Mouse (Mus musculus) C2C12 (cell line): ENCODE results near the gene Rrm2. TPM values are rescaled to one million over a fixed set of nuclear protein-coding genes. Genes with fewer than 3 reads are reported as not detected.
"Not testable (repeated sequence)": the region's sequence is repeated elsewhere in the genome, so short reads cannot be mapped to it uniquely, and the experiment has no call there.

Experiments used
- H3K27me3 ChIP-seq: one replicate; pipeline ENCODE4 v1.6.1; 2011; ENCODE audit not compliant: control insufficient read depth, insufficient read depth, insufficient read length
- H3K36me3 ChIP-seq: one replicate; pipeline ENCODE4 v1.6.1; 2011; ENCODE audit not compliant: control insufficient read depth, insufficient read depth
- H3K4me3 ChIP-seq: one replicate; pipeline ENCODE4 v1.5.1; 2011; ENCODE audit warnings: mild to moderate bottlenecking, control low read depth; ENCODE audit not compliant: poor library complexity, insufficient read depth, severe bottlenecking
- H3K79me2 ChIP-seq: one replicate; pipeline ENCODE4 v1.6.1; 2011; ENCODE audit not compliant: control insufficient read depth, insufficient read depth
- H3K79me3 ChIP-seq: one replicate; pipeline ENCODE4 v1.6.1; 2011; ENCODE audit warnings: low read depth, control low read depth
- H3ac ChIP-seq: one replicate; pipeline ENCODE3; 2011; ENCODE audit warnings: low read depth; ENCODE audit not compliant: control insufficient read depth, insufficient read length
- CEBPB ChIP-seq: IDR thresholded peaks from one replicate; pipeline ENCODE4 v1.6.1; 2011; ENCODE audit warnings: low read depth, mild to moderate bottlenecking, control low read depth, moderate library complexity
- CTCF ChIP-seq: IDR thresholded peaks from one replicate; pipeline ENCODE4 v1.5.1; 2011; ENCODE audit not compliant: control insufficient read depth, insufficient read depth, insufficient read length
- FOSL1 ChIP-seq: IDR thresholded peaks from one replicate; pipeline ENCODE4 v1.8.0; 2011; ENCODE audit warnings: mild to moderate bottlenecking, low read length; ENCODE audit not compliant: poor library complexity, insufficient read depth, severe bottlenecking
- MAX ChIP-seq: IDR thresholded peaks from one replicate; pipeline ENCODE4 v1.6.1; 2011; ENCODE audit warnings: mild to moderate bottlenecking, control low read depth
- MYOD1 ChIP-seq: IDR thresholded peaks from one replicate; pipeline ENCODE4 v1.6.1; 2011; ENCODE audit warnings: low read depth; ENCODE audit not compliant: control insufficient read depth, insufficient read length
- MYOG ChIP-seq: IDR thresholded peaks from one replicate; pipeline ENCODE4 v1.6.1; 2011; ENCODE audit not compliant: control insufficient read depth, insufficient read length; ENCODE audit errors: extremely low read depth
- USF1 ChIP-seq: IDR thresholded peaks from one replicate; pipeline ENCODE4 v1.6.1; 2011; ENCODE audit warnings: low read depth, mild to moderate bottlenecking, control low read depth, moderate library complexity
- polyA plus RNA-seq: library from polyadenylated mRNA; unstranded; fragments of >200 nt; fragmentation: generic; extraction: Trizol; gene quantifications from one replicate; pipeline ENCODE4 v1.2.1, GENCODE M21; 2012; ENCODE audit warnings: missing spikeins

The Rrm2 gene
- polyA plus RNA-seq, 1 experiment = 437 TPM

- no peak for TF ChIP-seq MYOG
- H3K4me3 ChIP-seq = no peak overlapping the region
- H3K27me3 ChIP-seq = peaks cover 10% of the 10 kb centered on the region
- H3K79me2 ChIP-seq = no peaks in the 10 kb centered on the region
- no peak overlapping the region for H3ac ChIP-seq
- H3K79me3 ChIP-seq = no peaks in the 10 kb centered on the region
- no peaks in the 10 kb centered on the region for H3K36me3 ChIP-seq
These were observed 21.2 kb upstream of the Rrm2 start for GRCm38 (mm10) chr12:24686696-24687346.

- no peaks in the 10 kb centered on the region for H3K36me3 ChIP-seq
- TF ChIP-seq FOSL1 (no peak), MYOD1 (no peak), MAX (no peak), USF1 (no peak), CTCF (no peak), CEBPB (no peak), MYOG (no peak)
- H3K27me3 ChIP-seq = peaks cover 10% of the 10 kb centered on the region
- H3ac ChIP-seq = no peak overlapping the region
- no peaks in the 10 kb centered on the region for H3K79me2 ChIP-seq
- no peaks in the 10 kb centered on the region for H3K79me3 ChIP-seq
- no peak overlapping the region for H3K4me3 ChIP-seq
These were observed 17.7 kb upstream of the Rrm2 start for GRCm38 (mm10) chr12:24690351-24690750.

DNA sequence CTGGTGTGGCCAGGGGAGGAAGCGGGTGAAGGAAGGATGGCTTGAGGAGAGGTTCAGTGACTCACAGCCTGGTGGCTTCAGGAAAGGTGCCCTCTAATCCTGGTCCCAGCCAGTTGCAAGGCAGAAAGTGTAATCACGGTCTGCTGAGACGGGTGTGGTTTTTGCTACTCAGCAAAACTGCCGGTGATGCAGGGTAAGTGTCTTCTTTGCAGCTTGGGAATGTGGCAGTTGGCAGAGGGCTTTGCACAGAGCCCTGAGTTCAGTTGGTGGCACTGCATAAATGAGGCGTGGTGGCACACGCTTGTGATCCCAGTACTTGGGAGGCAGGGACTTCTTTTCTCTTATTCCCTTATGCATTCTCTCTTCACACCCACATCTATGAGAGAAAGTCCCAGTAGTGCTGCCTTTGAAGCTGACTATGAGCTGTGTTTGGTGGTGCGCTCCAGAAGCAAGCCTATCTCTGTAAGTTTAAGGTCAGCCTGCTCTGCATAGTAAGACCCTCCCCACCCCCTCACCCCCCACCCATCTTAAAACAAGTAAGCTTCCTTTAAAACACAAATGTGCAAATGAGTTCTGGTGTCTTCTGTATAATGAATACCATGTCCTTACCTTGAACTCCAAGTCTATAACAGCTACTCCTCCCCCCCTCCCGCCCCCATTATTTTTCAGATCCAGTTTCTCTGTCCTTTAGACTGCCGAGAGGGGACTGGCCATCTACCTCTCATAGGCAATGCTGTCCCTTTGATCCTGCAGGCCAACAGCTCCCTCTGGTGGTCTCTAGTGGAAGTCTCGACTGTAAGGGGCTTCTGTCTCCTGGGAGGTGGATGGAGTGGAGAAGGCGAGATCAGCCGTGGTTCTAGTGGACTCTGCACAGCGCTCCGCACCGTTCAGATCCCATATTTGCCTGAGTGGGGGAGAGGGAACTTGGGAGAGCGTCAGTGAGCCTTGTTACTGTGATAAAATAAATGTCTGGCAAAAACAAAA is 11.2 kb upstream of the Rrm2 start:
- H3K36me3 ChIP-seq = no peaks in the 10 kb centered on the region
- no peaks in the 10 kb centered on the region for H3K79me3 ChIP-seq
- H3K4me3 ChIP-seq = no peak overlapping the region
- TF ChIP-seq USF1 = no peak
- TF ChIP-seq MYOG = no peak
- TF ChIP-seq CTCF = peak; percentile 71
- no peaks in the 10 kb centered on the region for H3K27me3 ChIP-seq
- H3ac ChIP-seq = no peak overlapping the region
- H3K79me2 ChIP-seq = no peaks in the 10 kb centered on the region

DNA sequence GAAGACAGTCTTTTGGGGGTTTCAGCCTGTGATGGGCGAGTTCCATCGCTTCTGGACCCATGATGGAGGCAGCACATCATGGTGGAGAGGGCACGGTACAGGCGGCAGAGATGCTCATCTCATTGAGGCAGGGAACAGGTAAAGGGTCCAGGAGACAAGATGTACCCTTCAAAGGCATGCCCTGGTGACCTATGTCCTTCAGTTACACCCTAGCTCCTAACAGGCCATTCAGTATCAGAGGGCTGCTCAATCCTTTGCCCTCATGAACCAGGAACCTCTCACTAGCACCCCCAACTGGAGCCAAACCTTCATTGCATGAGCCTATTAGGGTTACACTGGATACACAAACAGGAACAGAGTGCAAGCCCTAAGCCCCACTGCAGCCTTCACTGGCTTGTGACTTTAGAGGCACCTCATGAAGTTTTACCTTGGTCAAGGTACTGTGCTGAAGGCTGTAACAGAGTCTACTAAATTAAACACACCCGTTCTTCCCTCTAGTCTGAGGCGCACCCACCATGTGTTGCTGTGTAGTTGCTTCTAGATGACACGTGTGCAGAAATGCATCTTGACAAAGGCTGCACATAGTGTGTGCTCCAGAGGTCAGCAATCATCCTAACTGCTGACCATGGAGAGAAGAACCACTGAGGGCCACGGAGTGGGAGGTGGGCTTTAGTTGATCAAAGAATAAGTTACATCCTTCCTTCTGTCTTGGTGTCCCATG is 10.4 kb upstream of the Rrm2 start:
- no peaks in the 10 kb centered on the region for H3K79me3 ChIP-seq
- no peak overlapping the region for H3ac ChIP-seq
- no peaks in the 10 kb centered on the region for H3K79me2 ChIP-seq
- no peaks in the 10 kb centered on the region for H3K36me3 ChIP-seq
- H3K4me3 ChIP-seq = no peak overlapping the region
- no peak for TF ChIP-seq CEBPB
- no peak for TF ChIP-seq FOSL1
- TF ChIP-seq MYOD1 = no peak
- no peak for TF ChIP-seq MAX
- TF ChIP-seq CTCF = no peak
- TF ChIP-seq MYOG = no peak
- TF ChIP-seq USF1 = no peak
- H3K27me3 ChIP-seq = no peaks in the 10 kb centered on the region

DNA sequence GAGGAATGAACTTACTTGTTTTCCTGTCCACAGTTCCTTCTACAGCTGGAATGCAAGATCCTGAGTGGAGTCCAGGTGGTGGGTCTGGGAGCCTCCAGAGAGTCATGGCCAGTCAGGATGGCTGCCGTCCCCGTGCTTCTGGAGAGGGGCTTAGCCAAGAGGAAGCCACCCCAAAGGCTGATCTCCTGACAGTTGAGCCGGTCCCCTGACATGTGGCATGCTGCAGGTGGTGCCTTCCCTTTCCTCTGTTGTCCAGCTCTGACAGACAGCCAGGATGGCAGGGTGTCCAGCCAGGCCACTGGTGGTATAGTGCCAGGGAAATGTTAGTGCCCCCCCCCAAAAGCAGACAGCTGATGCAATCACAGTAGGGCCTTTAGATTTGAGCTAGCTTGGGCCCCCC is 9.5 kb upstream of the Rrm2 start:
- H3K36me3 ChIP-seq = no peaks in the 10 kb centered on the region
- no peaks in the 10 kb centered on the region for H3K79me2 ChIP-seq
- no peaks in the 10 kb centered on the region for H3K79me3 ChIP-seq
- H3K4me3 ChIP-seq = no peak overlapping the region
- H3ac ChIP-seq = no peak overlapping the region
- H3K27me3 ChIP-seq = no peaks in the 10 kb centered on the region
- TF ChIP-seq USF1 = no peak
- no peak for TF ChIP-seq FOSL1
- no peak for TF ChIP-seq MYOD1
- no peak for TF ChIP-seq MYOG
- no peak for TF ChIP-seq MAX
- TF ChIP-seq CTCF = no peak
- TF ChIP-seq CEBPB = no peak

DNA sequence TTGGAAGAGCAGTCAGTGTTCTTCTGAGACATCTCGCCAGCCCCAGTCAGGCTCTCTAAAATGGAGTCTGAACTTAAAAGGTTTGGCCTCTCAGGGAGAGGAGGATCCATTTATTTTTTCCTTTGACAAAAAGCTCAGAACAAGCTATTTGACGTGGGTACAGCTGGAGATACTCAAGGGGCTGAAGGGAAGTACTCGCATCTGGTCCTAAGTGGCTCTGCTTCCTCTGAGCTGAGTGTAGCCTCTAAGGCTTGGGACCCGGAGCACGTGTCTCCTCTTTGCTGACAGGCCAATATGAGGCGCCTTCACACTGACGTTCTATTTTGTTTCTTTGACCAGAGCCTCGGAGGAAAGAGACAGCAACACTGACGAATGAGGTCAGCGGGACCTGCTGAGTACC is 8.5 kb upstream of the Rrm2 start:
- H3K4me3 ChIP-seq = no peak overlapping the region
- H3K36me3 ChIP-seq = no peaks in the 10 kb centered on the region
- H3K27me3 ChIP-seq = no peaks in the 10 kb centered on the region
- no peak overlapping the region for H3ac ChIP-seq
- H3K79me2 ChIP-seq = no peaks in the 10 kb centered on the region
- H3K79me3 ChIP-seq = no peaks in the 10 kb centered on the region
- no peak for TF ChIP-seq MAX
- no peak for TF ChIP-seq FOSL1
- no peak for TF ChIP-seq MYOG
- TF ChIP-seq MYOD1 = no peak
- no peak for TF ChIP-seq CTCF
- TF ChIP-seq USF1 = no peak
- no peak for TF ChIP-seq CEBPB

DNA sequence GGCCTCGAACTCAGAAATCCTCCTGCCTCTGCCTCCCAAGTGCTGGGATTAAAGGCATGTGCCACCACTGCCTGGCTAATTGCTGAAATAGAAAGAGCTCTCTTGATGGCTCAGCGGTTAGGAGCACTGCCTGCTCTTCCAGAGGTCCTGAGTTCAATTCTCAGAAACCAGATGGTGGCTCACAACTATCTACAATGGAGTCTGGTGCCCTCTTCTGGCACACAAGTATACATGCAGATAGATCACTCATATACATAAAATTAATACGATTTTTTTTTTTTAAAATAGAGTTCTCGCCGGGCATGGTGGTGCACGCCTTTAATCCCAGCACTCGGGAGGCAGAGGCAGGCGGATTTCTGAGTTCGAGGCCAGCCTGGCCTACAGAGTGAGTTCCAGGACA is 6.4 kb upstream of the Rrm2 start:
- not testable (repeated sequence) for H3K27me3 ChIP-seq, H3K36me3 ChIP-seq, H3K79me3 ChIP-seq, H3ac ChIP-seq, H3K79me2 ChIP-seq, H3K4me3 ChIP-seq
